Mouse (Mus musculus) limb, embryonic 14.5 days (tissue): ENCODE measurements at regions not wholly inside any gene's neighbourhood (a gene's known extent, or its start where the extent isn't known, plus 50 kb on each side); places are given as distances from the start of the nearest gene placed in this dataset.

ENCODE experiments used
- ATAC-seq: fragments of 200-750 bp; cut with Nextera tagmentation; 2 replicates; pipeline ENCODE4 v1.8.0; 2017; ENCODE audit warnings: low read depth, moderate number of reproducible peaks, moderate TSS enrichment; ENCODE audit not compliant: low FRiP score
- DNase-seq: peaks from one replicate; pipeline ENCODE4 v3.0.0-alpha.2; 2015; ENCODE audit warnings: low spot score
- H3K27ac ChIP-seq: fragments of 300-500 bp; sonication (generic); replicated peaks from 2 replicates; pipeline ENCODE4 v1.5.1; 2014; ENCODE audit warnings: low read depth, mild to moderate bottlenecking, low read length, moderate library complexity, mixed read lengths
- H3K27me3 ChIP-seq: fragments of 300-500 bp; sonication (generic); 2 replicates; pipeline ENCODE4 v1.6.1; 2014; ENCODE audit warnings: low read length, mixed read lengths; ENCODE audit not compliant: control insufficient read depth, insufficient read depth
- H3K36me3 ChIP-seq: fragments of 300-500 bp; sonication (generic); 2 replicates; pipeline ENCODE4 v1.6.1; 2014; ENCODE audit warnings: mild to moderate bottlenecking, low read length, moderate library complexity, mixed read lengths; ENCODE audit not compliant: control insufficient read depth, insufficient read depth
- H3K4me1 ChIP-seq: fragments of 300-500 bp; sonication (generic); 2 replicates; pipeline ENCODE4 v1.6.1; 2014; ENCODE audit warnings: antibody characterized with exemption, low read length, mixed read lengths; ENCODE audit not compliant: control insufficient read depth, insufficient read depth
- H3K4me2 ChIP-seq: fragments of 300-500 bp; sonication (generic); replicated peaks from 2 replicates; pipeline ENCODE4 v1.6.1; 2014; ENCODE audit warnings: low read depth, mild to moderate bottlenecking, low read length, moderate library complexity; ENCODE audit not compliant: severe bottlenecking
- H3K4me3 ChIP-seq: fragments of 300-500 bp; sonication (generic); replicated peaks from 2 replicates; pipeline ENCODE4 v1.5.1; 2014; ENCODE audit warnings: low read length
- H3K9ac ChIP-seq: fragments of 300-500 bp; sonication (generic); 2 replicates; pipeline ENCODE4 v1.6.1; 2014; ENCODE audit warnings: mild to moderate bottlenecking, low read depth, low read length, moderate library complexity; ENCODE audit not compliant: severe bottlenecking
- H3K9me3 ChIP-seq: fragments of 300-500 bp; sonication (generic); 2 replicates; pipeline ENCODE4 v1.6.1; 2016; ENCODE audit warnings: low read length; ENCODE audit not compliant: control insufficient read depth
- POLR2A ChIP-seq: fragments of 200-500 bp; IDR thresholded peaks from 2 replicates; pipeline ENCODE4 v1.8.0; 2012; ENCODE audit warnings: inconsistent platforms, mild to moderate bottlenecking, moderate library complexity, borderline replicate concordance; ENCODE audit not compliant: insufficient read depth, insufficient read length; ENCODE audit errors: extremely low read depth
- WGBS: fragments of 180-500 bp; shearing (Covaris S2); extraction: QIAGEN DNeasy Blood & Tissue Kit; methylation state at CpG from one replicate; pipeline ENCODE4 v1.1.7; 2014; 5-methylcytosine and 5-hydroxymethylcytosine counted together

- no peak for DNase-seq
- TF ChIP-seq POLR2A, result no peak
- no peak overlapping the region for H3K4me2 ChIP-seq
- H3K36me3 ChIP-seq, result no peaks in the 10 kb centered on the region
- no peak overlapping the region for H3K27ac ChIP-seq
- WGBS, result 73% methylated on average over 4 of the region's 4 CpGs
- ATAC-seq, result no peak
- no peaks in the 10 kb centered on the region for H3K4me1 ChIP-seq
- H3K9me3 ChIP-seq, result no peaks in the 10 kb centered on the region
- H3K27me3 ChIP-seq, result no peaks in the 10 kb centered on the region
- H3K9ac ChIP-seq, result no peak overlapping the region
- H3K4me3 ChIP-seq, result no peak overlapping the region
These were observed 189.8 kb upstream of the Chl1 start for GRCm38 (mm10) chr6:103320550-103320949.

DNA sequence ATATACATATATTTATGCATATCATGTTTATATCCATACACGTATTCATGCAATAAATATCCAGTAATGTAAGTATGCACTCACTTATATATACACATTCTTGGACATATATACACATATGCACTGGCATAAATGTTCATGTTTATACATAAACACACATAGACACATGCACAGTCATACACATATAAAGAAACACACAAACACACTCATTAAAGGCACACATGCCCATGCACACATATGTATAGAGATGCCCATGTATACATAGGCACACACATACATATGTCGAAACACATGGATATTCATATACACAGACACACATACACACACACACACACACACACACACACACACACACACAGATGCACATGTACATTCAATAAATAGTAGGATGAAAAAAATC lies 189.3 kb upstream of the Chl1 start:
- ATAC-seq, result no peak
- 85% methylated on average over 2 of the region's 2 CpGs for WGBS
- H3K4me1 ChIP-seq, result no peaks in the 10 kb centered on the region
- no peaks in the 10 kb centered on the region for H3K27me3 ChIP-seq
- H3K9me3 ChIP-seq, result no peaks in the 10 kb centered on the region
- H3K4me3 ChIP-seq, result no peak overlapping the region
- H3K27ac ChIP-seq, result no peak overlapping the region
- H3K36me3 ChIP-seq, result no peaks in the 10 kb centered on the region
- no peak for DNase-seq
- no peak for TF ChIP-seq POLR2A
- no peak overlapping the region for H3K4me2 ChIP-seq
- H3K9ac ChIP-seq, result no peak overlapping the region

DNA sequence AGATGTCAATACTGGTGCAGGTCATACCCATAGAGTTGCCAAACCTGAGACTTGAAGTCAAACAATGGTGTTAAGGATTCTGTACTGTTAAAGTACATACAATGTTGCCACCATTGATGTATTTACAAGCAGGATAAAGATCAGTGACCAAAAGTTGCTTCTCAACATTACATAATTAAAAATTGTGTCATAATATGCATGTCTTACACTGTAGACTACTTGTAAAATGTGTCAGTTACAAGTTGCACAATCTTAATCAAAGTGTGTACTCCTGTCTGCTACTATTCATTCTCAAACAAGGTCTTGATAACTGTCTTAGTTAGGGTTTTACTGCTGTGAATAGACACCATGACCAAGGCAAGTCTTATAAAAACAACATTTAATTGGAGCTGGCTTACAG lies 187.9 kb upstream of the Chl1 start:
- no peaks in the 10 kb centered on the region for H3K27me3 ChIP-seq
- H3K36me3 ChIP-seq, result no peaks in the 10 kb centered on the region
- no peak for ATAC-seq
- H3K4me1 ChIP-seq, result no peaks in the 10 kb centered on the region
- DNase-seq, result no peak
- TF ChIP-seq POLR2A, result no peak
- H3K27ac ChIP-seq, result no peak overlapping the region
- no peak overlapping the region for H3K4me2 ChIP-seq
- no peaks in the 10 kb centered on the region for H3K9me3 ChIP-seq
- H3K4me3 ChIP-seq, result no peak overlapping the region
- no peak overlapping the region for H3K9ac ChIP-seq

DNA sequence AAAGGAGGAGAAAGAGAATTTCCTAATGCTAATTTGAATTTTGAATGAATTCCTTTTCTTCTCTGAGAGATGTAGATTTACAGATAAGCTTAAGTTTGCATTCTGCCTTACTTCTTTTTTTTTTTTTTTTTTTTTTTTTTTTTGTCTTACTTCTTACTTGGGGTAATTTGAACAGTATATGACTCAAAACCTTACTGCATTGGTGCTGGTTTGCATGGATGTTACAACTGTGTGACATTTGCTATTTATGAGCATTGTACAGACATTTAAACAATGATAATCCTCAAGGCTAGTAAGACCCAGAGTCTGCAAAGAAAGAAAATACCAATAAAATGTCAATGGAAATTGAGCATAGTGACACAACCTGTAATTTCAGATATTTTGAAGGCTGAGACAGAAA lies 174.7 kb upstream of the Chl1 start:
- H3K4me1 ChIP-seq, result no peaks in the 10 kb centered on the region
- no peak overlapping the region for H3K9ac ChIP-seq
- H3K27ac ChIP-seq, result no peak overlapping the region
- no peaks in the 10 kb centered on the region for H3K36me3 ChIP-seq
- H3K27me3 ChIP-seq, result no peaks in the 10 kb centered on the region
- no peak for TF ChIP-seq POLR2A
- no peak overlapping the region for H3K4me2 ChIP-seq
- H3K4me3 ChIP-seq, result no peak overlapping the region
- no peak for DNase-seq
- ATAC-seq, result no peak
- H3K9me3 ChIP-seq, result no peaks in the 10 kb centered on the region

DNA sequence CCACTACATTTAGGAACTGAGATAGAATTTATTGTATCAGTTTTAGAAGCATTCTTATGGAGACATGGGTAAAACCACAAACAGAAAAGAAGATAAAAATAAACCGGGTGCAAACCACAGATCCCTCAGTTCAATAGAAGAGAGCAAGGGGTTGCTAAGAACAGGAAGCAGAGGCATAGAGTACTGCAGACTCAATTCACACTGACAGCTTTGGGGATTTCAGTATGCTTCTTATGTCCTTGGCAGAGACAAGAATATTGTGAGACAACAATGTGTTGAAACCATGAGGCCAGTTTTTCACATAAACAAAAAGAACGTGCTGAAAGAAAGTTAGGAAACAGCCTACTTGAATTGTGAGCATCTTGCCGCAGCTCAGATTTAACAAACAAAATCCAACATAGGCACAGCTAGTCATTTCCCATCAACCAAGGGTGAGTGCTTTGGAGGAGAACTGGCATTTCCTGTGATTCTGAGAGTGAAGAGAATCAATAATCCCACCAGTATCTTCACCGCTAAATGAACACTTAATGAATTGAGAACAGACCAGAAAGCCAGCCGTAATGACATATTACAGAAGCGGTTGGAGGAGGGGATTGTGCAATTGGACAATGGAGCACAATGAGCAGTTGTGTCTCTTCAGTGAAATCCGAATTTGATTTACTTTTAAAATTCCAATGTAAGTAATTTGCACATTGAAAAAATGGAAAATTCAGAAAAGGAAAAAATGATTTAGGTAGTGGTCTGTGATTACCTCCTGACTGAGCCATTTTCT lies 170.2 kb upstream of the Chl1 start:
- no peaks in the 10 kb centered on the region for H3K9me3 ChIP-seq
- ATAC-seq (no peak), DNase-seq (no peak)
- H3K27me3 ChIP-seq, result no peaks in the 10 kb centered on the region
- no peak overlapping the region for H3K4me2 ChIP-seq
- H3K4me1 ChIP-seq, result no peaks in the 10 kb centered on the region
- no peak overlapping the region for H3K27ac ChIP-seq
- no peak overlapping the region for H3K4me3 ChIP-seq
- no peak for TF ChIP-seq POLR2A
- 68% methylated on average over 7 of the region's 7 CpGs for WGBS
- no peak overlapping the region for H3K9ac ChIP-seq
- H3K36me3 ChIP-seq, result no peaks in the 10 kb centered on the region
